Mouse (Mus musculus): ENCODE data around the gene 1700025F22Rik. TPM values are rescaled to one million over a fixed set of nuclear protein-coding genes. Genes with fewer than 3 reads are reported as not detected.
"Not testable (repeated sequence)": the region's sequence is repeated elsewhere in the genome, so short reads cannot be mapped to it uniquely, and the experiment has no call there.

1700025F22Rik gene
- polyA plus RNA-seq, 1 experiment from 2014 or later, result not detected

- no peak overlapping the region for H3K27ac ChIP-seq
- H3K9me3 ChIP-seq (replicated peaks; ENCODE audit: low read length), result no peaks in the 10 kb centered on the region
- ATAC-seq (replicated peaks; ENCODE audit: low FRiP score, low read depth) (no peak), DNase-seq (ENCODE audit: low spot score) (no peak)
- H3K27me3 ChIP-seq (ENCODE audit: insufficient read depth, low read length), result no peaks in the 10 kb centered on the region
- TF ChIP-seq CTCF (IDR thresholded peaks at IDR 0.05; ENCODE audit: low read depth), result no peak
- H3K4me3 ChIP-seq (replicated peaks; ENCODE audit: low read depth, low read length), result no peak overlapping the region
- no peak overlapping the region for H3K9ac ChIP-seq (ENCODE audit: low read depth, low read length)
- H3K36me3 ChIP-seq (ENCODE audit: insufficient read depth, low read length), result no peaks in the 10 kb centered on the region
- no peak overlapping the region for H3K4me2 ChIP-seq (ENCODE audit: low read length)
- 94% methylated on average over 2 of the region's 2 CpGs for WGBS
- H3K4me1 ChIP-seq (replicated peaks; ENCODE audit: insufficient read depth, low read length), result no peaks in the 10 kb centered on the region
Observed at GRCm38 (mm10) chr19:11134852-11135251, 30.3 kb downstream of the 1700025F22Rik start.

GRCm38 (mm10) chr19:11130776-11131175 lies 34.3 kb downstream of the 1700025F22Rik start, which contains the start of gene 1700017D01Rik:
1700017D01Rik (minus strand) TSS chr19:11130876.
- 90% methylated on average over 8 of the region's 8 CpGs for whole genome bisulfite sequencing
- not testable (repeated sequence) for H3K4me1 ChIP-seq (replicated peaks; ENCODE audit: insufficient read depth, low read length); H3K36me3 ChIP-seq (ENCODE audit: insufficient read depth, low read length); ATAC-seq (replicated peaks; ENCODE audit: low FRiP score, low read depth); H3K9ac ChIP-seq (ENCODE audit: low read depth, low read length); DNase-seq (ENCODE audit: low spot score); H3K27me3 ChIP-seq (ENCODE audit: insufficient read depth, low read length); H3K9me3 ChIP-seq (replicated peaks; ENCODE audit: low read length); H3K4me3 ChIP-seq (replicated peaks; ENCODE audit: low read depth, low read length); H3K4me2 ChIP-seq (ENCODE audit: low read length); H3K27ac ChIP-seq

GRCm38 (mm10) chr19:11129702-11130101 lies 35.4 kb downstream of the 1700025F22Rik start:
- Histone ChIP-seq H3K4me3 (replicated peaks; ENCODE audit: low read depth, low read length) (no peak overlapping the region), H3K36me3 (ENCODE audit: insufficient read depth, low read length) (no peaks in the 10 kb centered on the region), H3K4me2 (ENCODE audit: low read length) (no peak overlapping the region), H3K4me1 (replicated peaks; ENCODE audit: insufficient read depth, low read length) (no peaks in the 10 kb centered on the region), H3K9me3 (replicated peaks; ENCODE audit: low read length) (no peaks in the 10 kb centered on the region), H3K27me3 (ENCODE audit: insufficient read depth, low read length) (no peaks in the 10 kb centered on the region), H3K27ac (no peak overlapping the region), H3K9ac (ENCODE audit: low read depth, low read length) (no peak overlapping the region)
- no peak for TF ChIP-seq CTCF (IDR thresholded peaks at IDR 0.05; ENCODE audit: low read depth)
- no peak for ATAC-seq (replicated peaks; ENCODE audit: low FRiP score, low read depth)
- no peak for DNase-seq (ENCODE audit: low spot score)
- WGBS, result 97% methylated on average over 1 of the region's 1 CpGs

- H3K4me3 ChIP-seq (replicated peaks; ENCODE audit: low read depth, low read length), result peak overlapping the region; percentile 33
- H3K4me2 ChIP-seq (ENCODE audit: low read length), result peak overlapping the region; percentile 52
- H3K27me3 ChIP-seq (ENCODE audit: insufficient read depth, low read length); H3K9me3 ChIP-seq (replicated peaks; ENCODE audit: low read length); H3K27ac ChIP-seq; H3K4me1 ChIP-seq (replicated peaks; ENCODE audit: insufficient read depth, low read length); H3K36me3 ChIP-seq (ENCODE audit: insufficient read depth, low read length): not testable (repeated sequence)
- DNase-seq (ENCODE audit: low spot score) (peak; percentile 19), ATAC-seq (replicated peaks; ENCODE audit: low FRiP score, low read depth) (peak; percentile 99)
- WGBS, result 2% methylated on average over 10 of the region's 38 CpGs
- peak overlapping the region; percentile 27; the same call in 1 of the 2 replicates for H3K9ac ChIP-seq (ENCODE audit: low read depth, low read length)
Observed at GRCm38 (mm10) chr19:11121016-11121420, 44.1 kb downstream of the 1700025F22Rik start.

GRCm38 (mm10) chr19:11119338-11119737 lies 45.8 kb downstream of the 1700025F22Rik start:
- 84% methylated on average over 2 of the region's 2 CpGs for WGBS

GRCm38 (mm10) chr19:11107746-11108145 lies 57.4 kb downstream of the 1700025F22Rik start:
- Histone ChIP-seq H3K36me3 (ENCODE audit: insufficient read depth, low read length) (no peaks in the 10 kb centered on the region), H3K9me3 (replicated peaks; ENCODE audit: low read length) (no peaks in the 10 kb centered on the region), H3K4me2 (ENCODE audit: low read length) (no peak overlapping the region), H3K4me3 (replicated peaks; ENCODE audit: low read depth, low read length) (no peak overlapping the region), H3K4me1 (replicated peaks; ENCODE audit: insufficient read depth, low read length) (no peaks in the 10 kb centered on the region), H3K27me3 (ENCODE audit: insufficient read depth, low read length) (no peaks in the 10 kb centered on the region), H3K27ac (no peak overlapping the region), H3K9ac (ENCODE audit: low read depth, low read length) (no peak overlapping the region)
- 85% methylated on average over 3 of the region's 3 CpGs for WGBS
- TF ChIP-seq CTCF (IDR thresholded peaks at IDR 0.05; ENCODE audit: low read depth), result no peak
- DNase-seq (ENCODE audit: low spot score), result no peak
- ATAC-seq (replicated peaks; ENCODE audit: low FRiP score, low read depth), result no peak

More at GRCm38 (mm10) chr19:11119338-11119737, 45.8 kb downstream of the 1700025F22Rik start:
- Histone ChIP-seq H3K4me1 (replicated peaks; ENCODE audit: insufficient read depth, low read length) (no peaks in the 10 kb centered on the region), H3K4me2 (ENCODE audit: low read length) (no peak overlapping the region), H3K9me3 (replicated peaks; ENCODE audit: low read length) (no peaks in the 10 kb centered on the region), H3K9ac (ENCODE audit: low read depth, low read length) (no peak overlapping the region), H3K27me3 (ENCODE audit: insufficient read depth, low read length) (no peaks in the 10 kb centered on the region), H3K27ac (no peak overlapping the region), H3K36me3 (ENCODE audit: insufficient read depth, low read length) (no peaks in the 10 kb centered on the region), H3K4me3 (replicated peaks; ENCODE audit: low read depth, low read length) (no peak overlapping the region)
- DNase-seq (ENCODE audit: low spot score) (no peak), ATAC-seq (replicated peaks; ENCODE audit: low FRiP score, low read depth) (no peak)
- no peak for TF ChIP-seq CTCF (IDR thresholded peaks at IDR 0.05; ENCODE audit: low read depth)

GRCm38 (mm10) chr19:11101880-11102279 lies 63.2 kb downstream of the 1700025F22Rik start:
- no peak for TF ChIP-seq CTCF (IDR thresholded peaks at IDR 0.05; ENCODE audit: low read depth)
- no peaks in the 10 kb centered on the region for H3K4me1 ChIP-seq (replicated peaks; ENCODE audit: insufficient read depth, low read length)
- no peak for ATAC-seq (replicated peaks; ENCODE audit: low FRiP score, low read depth)
- H3K36me3 ChIP-seq (ENCODE audit: insufficient read depth, low read length), result no peaks in the 10 kb centered on the region
- no peaks in the 10 kb centered on the region for H3K9me3 ChIP-seq (replicated peaks; ENCODE audit: low read length)
- no peak for DNase-seq (ENCODE audit: low spot score)
- 77% methylated on average over 1 of the region's 1 CpGs for WGBS
- no peak overlapping the region for H3K4me3 ChIP-seq (replicated peaks; ENCODE audit: low read depth, low read length)
- H3K27me3 ChIP-seq (ENCODE audit: insufficient read depth, low read length), result no peaks in the 10 kb centered on the region
- no peak overlapping the region for H3K9ac ChIP-seq (ENCODE audit: low read depth, low read length)
- H3K4me2 ChIP-seq (ENCODE audit: low read length), result no peak overlapping the region
- no peak overlapping the region for H3K27ac ChIP-seq
